Mouse (Mus musculus): ENCODE data around the gene Ttc25. TPM values are rescaled to one million over a fixed set of nuclear protein-coding genes. Genes with fewer than 3 reads are reported as not detected.

Gene Ttc25
- total RNA-seq, 1 experiment = 3.4 TPM

DNA sequence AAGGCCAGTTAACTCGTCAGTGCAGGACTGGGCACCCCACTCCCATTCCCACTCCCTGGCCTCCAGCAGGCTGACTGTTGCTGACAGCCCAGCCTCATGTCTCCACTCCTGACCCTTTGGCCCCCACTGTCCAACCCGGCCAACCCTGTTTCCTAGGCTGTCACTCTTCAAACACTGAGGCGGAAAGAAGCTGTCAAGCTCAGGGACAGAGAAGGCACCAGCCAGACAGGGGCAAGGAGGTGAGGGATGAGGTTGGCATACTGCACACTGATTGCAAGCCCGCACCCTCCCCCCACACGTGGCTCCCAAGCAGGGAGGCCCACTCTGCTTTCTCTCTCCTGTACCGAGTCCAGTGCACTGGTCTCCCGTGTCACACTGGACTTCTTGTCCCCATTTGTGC lies 26.2 kb upstream of the Ttc25 start:
- Histone ChIP-seq H3K27ac (ENCODE audit: insufficient read depth, low read depth, low read length, poor library complexity, severe bottlenecking) (no peak overlapping the region), H3K4me3 (ENCODE audit: insufficient read depth in 1 of 2, low read depth in 1 of 2, low read length in 2 of 2, poor library complexity in 1 of 2, severe bottlenecking in 1 of 2) (no peak overlapping the region), H3K4me1 (ENCODE audit: control insufficient read depth in 2 of 2, insufficient read depth in 2 of 2, low read length in 2 of 2, poor library complexity in 1 of 2) (no peaks in the 10 kb centered on the region), H3K9me3 (ENCODE audit: control insufficient read depth, insufficient read depth, low read depth, low read length) (no peaks in the 10 kb centered on the region), H3K9ac (ENCODE audit: insufficient read depth, low read depth, low read length, poor library complexity, severe bottlenecking) (no peak overlapping the region), H3K36me3 (ENCODE audit: control insufficient read depth, insufficient read depth, low read length, poor library complexity, severe bottlenecking) (peaks cover 85% of the 10 kb centered on the region)
- in situ Hi-C loops (cut with MboI; ENCODE audit: low sequenced_read_pairs in 2 of 2, unreplicated experiment in 2 of 2) = no loop called here
- TF ChIP-seq ZNF384 (IDR thresholded peaks at IDR 0.05; ENCODE audit: low read depth, low read length) (no peak), MAFK (IDR thresholded peaks at IDR 0.05; ENCODE audit: insufficient read depth, low read depth, low read length) (no peak), HCFC1 (IDR thresholded peaks at IDR 0.05; ENCODE audit: borderline replicate concordance, insufficient read depth, low read length) (no peak), CHD2 (IDR thresholded peaks at IDR 0.05; ENCODE audit: low read depth, low read length) (no peak), ZC3H11A (IDR thresholded peaks at IDR 0.05; ENCODE audit: borderline replicate concordance, low read depth, low read length) (no peak)
- no peak for DNase-seq (ENCODE audit: low read depth, low spot score)

DNA sequence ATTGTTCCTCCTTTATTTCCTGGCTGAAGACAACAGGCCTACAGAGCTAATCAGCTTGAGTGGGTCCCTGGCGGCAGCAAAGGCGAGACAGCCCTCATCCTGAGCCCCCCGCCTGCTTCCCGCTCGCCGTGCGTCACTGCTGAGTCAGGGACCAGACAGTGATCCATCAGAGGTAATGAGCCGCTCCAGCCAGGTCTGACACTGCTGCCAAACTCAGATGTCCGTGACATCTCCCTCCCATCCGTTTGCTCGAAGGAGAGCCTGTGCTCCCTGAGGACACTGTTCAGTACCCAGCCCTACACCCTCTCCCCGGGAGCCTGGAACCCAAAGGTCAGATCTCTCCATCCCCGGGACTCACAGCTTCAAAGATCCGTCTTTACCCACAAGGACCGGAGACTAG lies 24.6 kb upstream of the Ttc25 start:
- H3K4me1 ChIP-seq (ENCODE audit: control insufficient read depth in 2 of 2, insufficient read depth in 2 of 2, low read length in 2 of 2, poor library complexity in 1 of 2) = peaks cover 3 to 10% of the 10 kb centered on the region in 2 experiments; a peak in 1 of 4 replicates
- no peak overlapping the region for H3K27ac ChIP-seq (ENCODE audit: insufficient read depth, low read depth, low read length, poor library complexity, severe bottlenecking)
- peaks cover 74% of the 10 kb centered on the region for H3K36me3 ChIP-seq (ENCODE audit: control insufficient read depth, insufficient read depth, low read length, poor library complexity, severe bottlenecking)
- no peak overlapping the region for H3K9ac ChIP-seq (ENCODE audit: insufficient read depth, low read depth, low read length, poor library complexity, severe bottlenecking)
- H3K4me3 ChIP-seq (ENCODE audit: insufficient read depth in 1 of 2, low read depth in 1 of 2, low read length in 2 of 2, poor library complexity in 1 of 2, severe bottlenecking in 1 of 2) = no peak overlapping the region
- TF ChIP-seq HCFC1 (IDR thresholded peaks at IDR 0.05; ENCODE audit: borderline replicate concordance, insufficient read depth, low read length) = no peak
- TF ChIP-seq ZNF384 (IDR thresholded peaks at IDR 0.05; ENCODE audit: low read depth, low read length) = no peak
- TF ChIP-seq CHD2 (IDR thresholded peaks at IDR 0.05; ENCODE audit: low read depth, low read length) = no peak
- TF ChIP-seq ZC3H11A (IDR thresholded peaks at IDR 0.05; ENCODE audit: borderline replicate concordance, low read depth, low read length) = no peak
- TF ChIP-seq MAFK (IDR thresholded peaks at IDR 0.05; ENCODE audit: insufficient read depth, low read depth, low read length) = no peak
- no peaks in the 10 kb centered on the region for H3K9me3 ChIP-seq (ENCODE audit: control insufficient read depth, insufficient read depth, low read depth, low read length)
- no peak for DNase-seq (ENCODE audit: low read depth, low spot score)
- in situ Hi-C loops (cut with MboI; ENCODE audit: low sequenced_read_pairs in 2 of 2, unreplicated experiment in 2 of 2) = no loop called here

DNA sequence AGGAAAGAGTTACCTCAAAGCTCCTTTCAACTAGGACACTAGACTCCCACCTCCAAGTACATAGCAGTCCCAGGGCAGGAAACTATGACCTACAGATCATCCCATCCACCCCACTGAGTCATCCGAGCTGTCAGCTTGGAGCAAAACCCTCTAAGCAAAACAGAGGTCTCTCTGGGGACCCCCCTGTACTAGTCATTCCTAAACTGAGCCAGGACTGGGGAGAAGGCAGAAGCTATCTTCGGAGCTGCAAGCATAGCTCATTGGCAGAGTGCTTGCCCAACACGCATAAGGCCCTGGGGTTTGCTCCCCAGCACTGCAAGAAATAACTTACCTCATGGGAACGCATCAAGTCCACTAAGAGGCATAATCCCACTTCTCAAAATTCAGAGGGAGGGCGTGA lies 21.0 kb upstream of the Ttc25 start:
- no peak overlapping the region for H3K9ac ChIP-seq (ENCODE audit: insufficient read depth, low read depth, low read length, poor library complexity, severe bottlenecking)
- TF ChIP-seq HCFC1 (IDR thresholded peaks at IDR 0.05; ENCODE audit: borderline replicate concordance, insufficient read depth, low read length) = no peak
- TF ChIP-seq MAFK (IDR thresholded peaks at IDR 0.05; ENCODE audit: insufficient read depth, low read depth, low read length) = no peak
- no peak for TF ChIP-seq ZNF384 (IDR thresholded peaks at IDR 0.05; ENCODE audit: low read depth, low read length)
- no peak for TF ChIP-seq ZC3H11A (IDR thresholded peaks at IDR 0.05; ENCODE audit: borderline replicate concordance, low read depth, low read length)
- no peak for TF ChIP-seq CHD2 (IDR thresholded peaks at IDR 0.05; ENCODE audit: low read depth, low read length)
- no peak overlapping the region for H3K4me3 ChIP-seq (ENCODE audit: insufficient read depth in 1 of 2, low read depth in 1 of 2, low read length in 2 of 2, poor library complexity in 1 of 2, severe bottlenecking in 1 of 2)
- H3K36me3 ChIP-seq (ENCODE audit: control insufficient read depth, insufficient read depth, low read length, poor library complexity, severe bottlenecking) = peaks cover 51% of the 10 kb centered on the region
- in situ Hi-C loops (cut with MboI; ENCODE audit: low sequenced_read_pairs in 2 of 2, unreplicated experiment in 2 of 2) = no loop called here
- peaks cover 3 to 15% of the 10 kb centered on the region in 2 experiments; a peak in 2 of 4 replicates for H3K4me1 ChIP-seq (ENCODE audit: control insufficient read depth in 2 of 2, insufficient read depth in 2 of 2, low read length in 2 of 2, poor library complexity in 1 of 2)
- DNase-seq (ENCODE audit: low read depth, low spot score) = no peak
- H3K9me3 ChIP-seq (ENCODE audit: control insufficient read depth, insufficient read depth, low read depth, low read length) = no peaks in the 10 kb centered on the region
- no peak overlapping the region for H3K27ac ChIP-seq (ENCODE audit: insufficient read depth, low read depth, low read length, poor library complexity, severe bottlenecking)

DNA sequence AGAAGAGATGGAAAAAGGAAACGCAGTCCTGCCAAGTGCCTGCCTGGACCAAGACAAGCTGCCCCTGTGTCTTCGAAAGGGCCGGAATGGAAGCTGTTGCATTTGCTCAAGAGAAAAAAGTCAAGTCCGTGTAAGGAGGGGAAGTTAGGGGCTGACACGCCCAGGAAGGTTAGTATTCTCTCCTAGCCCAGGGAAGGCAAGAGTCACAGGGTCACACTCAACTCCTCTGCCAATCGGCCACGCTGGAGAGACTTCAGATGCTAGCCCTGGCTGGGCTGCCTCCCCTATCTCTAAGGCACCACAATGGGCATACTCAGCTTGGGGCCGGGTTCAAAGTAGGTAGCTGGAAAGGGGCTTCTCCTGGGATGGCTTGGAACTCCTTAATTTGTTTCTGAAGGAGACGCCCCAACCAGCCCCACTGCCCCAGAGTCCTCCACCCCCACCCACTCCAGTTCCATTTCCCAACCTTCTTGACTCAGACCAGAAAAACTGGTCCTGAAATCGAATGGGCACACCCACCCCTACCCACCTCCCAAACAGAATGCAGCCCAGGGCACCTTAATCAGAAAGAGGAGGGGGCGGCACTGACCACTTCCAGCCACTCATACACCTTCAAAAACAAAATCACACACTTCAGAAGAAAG lies 20.3 kb upstream of the Ttc25 start:
- Histone ChIP-seq H3K36me3 (ENCODE audit: control insufficient read depth, insufficient read depth, low read length, poor library complexity, severe bottlenecking) (peaks cover 44% of the 10 kb centered on the region), H3K4me3 (ENCODE audit: insufficient read depth in 1 of 2, low read depth in 1 of 2, low read length in 2 of 2, poor library complexity in 1 of 2, severe bottlenecking in 1 of 2) (no peak overlapping the region; a peak in 1 of 4 replicates), H3K9me3 (ENCODE audit: control insufficient read depth, insufficient read depth, low read depth, low read length) (no peaks in the 10 kb centered on the region), H3K4me1 (ENCODE audit: control insufficient read depth in 2 of 2, insufficient read depth in 2 of 2, low read length in 2 of 2, poor library complexity in 1 of 2) (peaks cover 3 to 15% of the 10 kb centered on the region in 2 experiments; a peak in 2 of 4 replicates), H3K27ac (ENCODE audit: insufficient read depth, low read depth, low read length, poor library complexity, severe bottlenecking) (no peak overlapping the region), H3K9ac (ENCODE audit: insufficient read depth, low read depth, low read length, poor library complexity, severe bottlenecking) (no peak overlapping the region)
- DNase-seq (ENCODE audit: low read depth, low spot score) = no peak
- in situ Hi-C loops (cut with MboI; ENCODE audit: low sequenced_read_pairs in 2 of 2, unreplicated experiment in 2 of 2) = no loop called here
- TF ChIP-seq ZC3H11A (IDR thresholded peaks at IDR 0.05; ENCODE audit: borderline replicate concordance, low read depth, low read length) = no peak
- no peak for TF ChIP-seq MAFK (IDR thresholded peaks at IDR 0.05; ENCODE audit: insufficient read depth, low read depth, low read length)
- no peak for TF ChIP-seq HCFC1 (IDR thresholded peaks at IDR 0.05; ENCODE audit: borderline replicate concordance, insufficient read depth, low read length)
- TF ChIP-seq ZNF384 (IDR thresholded peaks at IDR 0.05; ENCODE audit: low read depth, low read length) = no peak

Measured in ES-E14 (cell line).